Mouse (Mus musculus) adrenal gland, postnatal 36 days (tissue): ENCODE measurements around the gene Smo. TPM values are rescaled to one million over a fixed set of nuclear protein-coding genes. Genes with fewer than 3 reads are reported as not detected.
"Not testable (repeated sequence)": the region's sequence is repeated elsewhere in the genome, so short reads cannot be mapped to it uniquely, and the experiment has no call there.

Source experiments
- DNase-seq, 2 experiments: peaks; one replicate each; pipeline ENCODE4 v3.0.0; 2021; ENCODE audit warnings: mixed read lengths in 1 of 2
- total RNA-seq, 2 experiments: library from RNA; stranded (reverse); gene quantifications; 2 replicates each; pipeline ENCODE4 v1.2.3; 2021

The Smo gene
- total RNA-seq, 2 experiments from 2014 or later = 41.6 to 50.4 TPM

DNA sequence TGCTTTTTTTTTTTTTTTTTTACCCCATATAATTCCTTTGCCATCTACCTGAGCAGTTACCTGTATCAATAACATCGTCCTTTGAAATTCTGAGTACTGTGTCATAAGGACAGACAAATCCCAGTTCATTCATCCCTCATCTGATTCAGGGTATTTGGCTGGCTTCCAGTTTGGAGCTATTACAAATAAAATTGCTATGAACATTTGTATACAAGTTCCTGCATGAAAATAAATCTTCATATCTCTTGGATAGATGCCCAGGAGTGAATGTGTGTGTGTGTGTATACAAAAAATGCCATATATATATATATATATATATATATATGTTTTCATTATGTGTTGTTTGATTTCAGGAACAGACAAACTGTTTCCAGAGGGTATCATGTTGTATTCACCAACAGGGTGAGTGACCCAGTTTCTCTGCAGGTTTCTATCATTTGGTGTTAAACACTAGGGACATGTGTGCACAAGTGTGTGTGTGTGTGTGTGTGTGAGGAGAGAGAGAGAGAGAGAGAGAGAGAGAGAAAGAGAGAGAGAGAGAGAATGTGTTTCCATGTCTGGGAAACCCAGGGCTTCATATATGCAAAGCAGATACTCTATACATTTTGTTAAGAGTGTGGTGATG is 8.6 kb upstream of the Smo start:
- DNase-seq = peak in 1 of 2 experiments; percentile 23

DNA sequence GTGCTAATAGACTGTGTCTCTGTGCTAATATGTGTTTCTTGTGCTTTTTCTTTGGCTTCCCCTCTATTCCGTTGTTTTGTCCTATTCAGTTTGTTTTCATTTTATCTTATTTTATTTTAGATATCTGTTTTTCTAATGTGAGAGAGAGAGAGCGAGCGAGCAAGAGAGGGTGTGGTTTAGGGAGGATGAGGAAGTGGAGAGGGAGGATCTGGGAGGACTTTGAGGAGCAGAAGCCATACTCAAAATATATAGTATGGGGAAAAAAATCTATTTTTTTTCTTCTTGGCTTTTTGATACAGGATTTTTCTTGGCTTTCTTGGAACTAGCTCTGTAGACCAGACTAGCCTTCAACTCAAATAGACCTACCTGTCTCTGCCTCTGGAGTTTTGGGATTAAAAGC is 7.3 kb upstream of the Smo start:
- DNase-seq = no peak

DNA sequence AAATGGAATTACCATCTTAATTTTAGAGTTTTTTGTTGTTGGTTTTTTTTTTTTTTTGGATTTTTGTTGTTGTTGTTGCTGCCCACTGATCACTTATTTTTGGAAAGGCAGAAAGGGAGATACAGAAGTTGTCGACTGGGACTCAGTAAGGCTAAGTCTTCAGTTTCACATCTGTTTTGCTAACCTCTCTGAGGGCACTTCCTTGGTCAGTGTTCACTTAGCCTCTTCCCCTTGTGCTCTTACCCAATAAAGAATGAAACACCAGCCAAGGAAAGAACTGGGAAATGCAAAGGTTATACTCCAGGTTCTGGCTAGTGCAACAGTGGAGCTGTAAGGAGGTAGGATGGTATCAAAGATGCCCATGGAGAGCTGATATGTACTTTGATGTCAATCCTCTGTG is 5.8 kb upstream of the Smo start:
- no peak for DNase-seq

DNA sequence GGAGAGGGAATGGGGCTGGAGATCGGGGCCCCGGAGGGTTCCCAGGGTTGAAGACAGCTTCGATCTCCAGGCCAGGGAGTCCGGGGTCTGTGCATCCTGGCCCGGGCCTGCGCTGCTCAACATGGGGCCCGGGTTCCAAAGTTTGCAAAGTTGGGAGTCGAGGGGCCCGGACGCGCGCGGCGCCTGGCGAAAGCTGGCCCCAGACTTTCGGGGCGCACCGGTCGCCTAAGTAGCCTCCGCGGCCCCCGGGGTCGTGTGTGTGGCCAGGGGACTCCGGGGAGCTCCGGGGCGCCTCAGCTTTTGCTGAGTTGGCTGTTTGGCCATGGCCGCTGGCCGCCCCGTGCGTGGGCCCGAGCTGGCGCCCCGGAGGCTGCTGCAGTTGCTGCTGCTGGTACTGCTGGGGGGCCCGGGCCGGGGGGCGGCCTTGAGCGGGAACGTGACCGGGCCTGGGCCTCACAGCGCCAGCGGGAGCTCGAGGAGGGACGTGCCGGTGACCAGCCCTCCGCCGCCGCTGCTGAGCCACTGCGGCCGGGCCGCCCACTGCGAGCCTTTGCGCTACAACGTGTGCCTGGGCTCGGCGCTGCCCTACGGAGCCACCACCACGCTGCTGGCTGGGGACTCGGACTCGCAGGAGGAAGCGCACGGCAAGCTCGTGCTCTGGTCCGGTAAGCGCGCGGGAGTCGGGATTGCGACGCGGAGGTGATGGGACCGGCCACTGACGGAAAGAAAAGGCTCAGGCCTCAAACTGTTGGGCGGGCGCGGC is 567 bp downstream of the Smo start:
- peak; percentile 76 to 80 for DNase-seq

DNA sequence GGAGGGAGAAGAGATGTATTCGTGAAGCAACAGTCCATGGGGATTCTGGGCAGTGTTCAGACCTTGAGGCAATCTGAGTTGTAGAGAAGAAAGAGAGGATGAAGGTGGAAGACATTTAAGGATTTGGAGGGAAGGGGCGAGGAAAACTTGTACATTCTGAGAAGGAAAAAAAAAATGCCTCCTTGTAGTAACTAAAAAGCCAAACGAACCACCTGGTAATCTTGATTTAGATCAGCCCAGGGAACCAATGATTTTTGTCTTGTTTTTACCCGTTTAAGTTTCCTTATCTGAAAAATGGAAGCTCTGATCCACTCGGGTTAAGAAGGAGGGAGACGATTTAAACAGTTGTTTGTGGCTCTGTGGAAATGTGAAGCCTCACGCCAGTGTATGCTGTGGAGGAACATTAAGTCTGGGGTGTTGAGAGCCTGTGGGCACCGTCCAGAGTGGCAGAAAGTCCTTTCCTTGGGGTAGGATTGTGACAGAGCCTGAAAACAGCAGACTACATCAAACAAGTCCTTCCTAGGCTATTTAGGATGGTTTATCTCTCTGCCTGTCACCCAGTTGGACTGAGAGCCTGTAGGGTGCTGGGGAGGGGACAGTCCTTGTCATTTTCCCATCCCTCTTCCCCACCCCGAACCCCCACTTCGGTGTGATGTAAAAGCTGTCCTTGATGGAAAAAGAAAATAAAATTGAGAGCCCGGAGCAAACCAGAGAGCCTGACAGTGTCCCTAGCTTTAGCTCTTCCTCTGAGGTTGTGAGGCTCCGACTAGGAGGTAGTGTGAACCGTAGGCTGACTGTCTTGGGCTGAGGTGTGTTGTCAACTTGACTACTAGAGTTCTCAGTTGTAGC is 1.5 kb downstream of the Smo start:
- DNase-seq = peak in 1 of 2 experiments; percentile 23

DNA sequence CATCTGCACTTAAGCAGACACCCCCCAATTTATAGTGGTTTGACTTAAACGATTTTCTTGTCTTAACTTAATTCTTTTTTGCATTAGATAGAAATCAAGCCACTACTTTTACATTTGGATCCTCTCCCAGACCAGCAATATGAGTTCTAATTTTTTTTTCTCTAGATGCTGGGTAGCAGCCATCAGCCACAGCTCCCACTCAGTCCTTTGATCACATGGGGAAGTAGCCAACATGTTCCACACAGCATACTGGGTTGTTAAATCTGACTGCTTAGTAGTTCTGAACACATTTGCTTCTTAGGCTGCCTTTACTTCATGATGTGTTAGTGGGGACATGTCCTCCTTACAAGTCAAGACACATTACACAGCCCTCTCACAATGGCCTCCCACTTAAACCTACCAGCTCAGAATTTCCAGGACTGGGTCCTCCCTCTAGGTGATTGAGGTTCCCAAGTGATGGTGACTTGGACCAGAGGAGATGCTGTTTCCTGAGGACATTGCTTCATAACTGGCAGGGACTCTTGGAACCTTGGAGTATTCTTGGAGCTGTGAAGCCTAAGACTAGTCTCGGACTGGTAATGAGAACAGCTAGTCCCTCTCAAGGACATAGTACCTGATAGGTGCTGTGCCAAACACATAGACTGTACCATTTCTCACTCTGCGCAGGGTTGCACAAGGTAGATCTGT is 16.3 kb downstream of the Smo start:
- DNase-seq = no peak

DNA sequence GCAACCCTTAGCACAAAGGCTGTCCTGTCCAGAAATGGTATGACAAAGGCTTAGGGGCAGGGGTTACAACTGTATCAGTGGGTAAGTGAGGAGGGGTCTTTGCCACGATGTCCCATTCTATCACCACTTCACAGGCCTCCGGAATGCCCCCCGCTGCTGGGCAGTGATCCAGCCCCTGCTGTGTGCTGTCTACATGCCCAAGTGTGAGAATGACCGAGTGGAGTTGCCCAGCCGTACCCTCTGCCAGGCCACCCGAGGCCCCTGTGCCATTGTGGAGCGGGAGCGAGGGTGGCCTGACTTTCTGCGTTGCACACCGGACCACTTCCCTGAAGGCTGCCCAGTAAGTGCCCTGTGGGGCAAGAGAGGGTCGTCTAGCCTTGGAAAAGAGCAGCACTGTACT is 18.0 kb downstream of the Smo start:
- no peak for DNase-seq

DNA sequence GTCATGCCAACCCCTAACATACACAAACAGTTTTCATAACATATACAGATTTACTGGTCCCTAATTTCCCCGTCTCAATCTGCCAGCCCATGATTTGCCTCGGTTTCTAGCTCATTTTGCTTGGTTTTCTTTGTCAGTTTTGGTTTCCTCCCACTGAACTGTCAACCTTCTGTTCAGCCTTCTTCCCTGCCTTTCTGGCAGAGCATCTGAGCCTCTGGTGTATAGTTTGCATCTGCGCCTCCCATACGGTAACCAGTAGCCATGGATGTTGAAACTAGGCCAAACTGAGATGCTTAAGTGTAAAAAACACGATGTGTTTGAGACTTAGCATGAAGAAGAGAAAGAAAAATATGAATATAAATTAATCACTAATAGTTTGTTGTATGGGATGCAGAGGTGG is 20.7 kb downstream of the Smo start:
- no peak for DNase-seq

DNA sequence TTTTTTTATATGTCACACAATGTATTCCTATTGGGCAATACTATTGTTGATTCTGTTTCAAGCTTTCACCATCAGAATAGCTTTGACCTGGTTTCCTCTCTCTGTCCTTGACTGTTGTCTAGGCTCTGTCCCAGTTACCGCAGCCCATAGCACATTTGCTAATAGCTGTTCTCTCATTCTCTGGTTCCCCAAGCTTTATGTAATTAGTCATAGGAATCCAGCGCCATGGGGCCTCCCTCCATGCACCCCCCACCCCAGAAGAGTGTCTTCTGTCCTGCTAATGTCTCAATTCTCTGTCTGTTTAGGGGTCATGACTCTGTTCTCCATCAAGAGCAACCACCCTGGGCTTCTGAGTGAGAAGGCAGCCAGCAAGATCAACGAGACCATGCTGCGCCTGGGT is 21.2 kb downstream of the Smo start:
- DNase-seq = peak in 1 of 2 experiments; percentile 36

DNA sequence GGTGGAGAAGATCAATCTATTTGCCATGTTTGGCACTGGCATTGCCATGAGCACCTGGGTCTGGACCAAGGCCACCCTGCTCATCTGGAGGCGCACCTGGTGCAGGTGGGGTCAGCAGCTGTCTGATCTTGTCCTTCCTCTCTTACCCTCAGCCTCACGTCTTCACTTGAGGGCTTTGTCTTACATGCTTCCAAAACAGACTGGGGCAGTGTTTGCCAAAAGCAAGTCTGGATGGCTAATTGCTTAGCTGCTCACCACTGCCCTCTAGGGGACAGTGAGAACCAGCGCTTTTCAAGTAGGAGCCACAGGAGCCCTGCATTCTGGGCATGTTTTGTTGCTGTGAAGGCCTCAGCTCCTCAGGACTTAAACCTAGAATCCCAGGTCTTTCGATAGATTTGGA is 23.1 kb downstream of the Smo start:
- peak; percentile 71 to 83 for DNase-seq

DNA sequence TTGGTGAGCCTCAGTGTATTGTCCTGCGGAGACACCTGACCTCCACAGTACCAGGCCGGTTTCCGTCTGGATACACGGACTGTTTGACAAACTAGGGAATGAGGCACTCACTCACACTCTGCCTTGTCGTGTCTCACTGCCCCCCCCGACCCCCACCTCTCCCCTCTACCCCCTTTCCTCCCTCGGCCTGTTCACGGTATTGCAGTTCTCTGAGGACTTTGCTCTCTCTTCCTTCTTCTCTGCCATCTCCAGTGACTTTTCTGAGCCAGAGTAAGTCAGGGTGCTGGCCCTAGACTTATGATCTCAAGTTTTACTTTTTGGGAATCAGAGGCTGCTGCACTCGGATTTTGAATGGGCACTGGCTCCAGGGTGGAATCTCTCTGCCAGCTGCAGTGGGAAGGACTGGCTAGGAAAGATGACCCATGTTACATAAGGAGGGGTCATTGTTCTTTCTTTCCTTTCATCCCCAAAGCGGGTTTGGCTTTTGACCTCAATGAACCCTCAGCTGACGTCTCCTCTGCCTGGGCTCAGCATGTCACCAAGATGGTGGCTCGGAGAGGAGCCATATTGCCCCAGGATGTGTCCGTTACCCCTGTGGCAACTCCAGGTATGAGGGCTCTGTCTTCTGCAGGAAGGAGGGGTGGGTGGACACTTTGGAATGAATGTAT is 23.8 kb downstream of the Smo start:
- DNase-seq = no peak

DNA sequence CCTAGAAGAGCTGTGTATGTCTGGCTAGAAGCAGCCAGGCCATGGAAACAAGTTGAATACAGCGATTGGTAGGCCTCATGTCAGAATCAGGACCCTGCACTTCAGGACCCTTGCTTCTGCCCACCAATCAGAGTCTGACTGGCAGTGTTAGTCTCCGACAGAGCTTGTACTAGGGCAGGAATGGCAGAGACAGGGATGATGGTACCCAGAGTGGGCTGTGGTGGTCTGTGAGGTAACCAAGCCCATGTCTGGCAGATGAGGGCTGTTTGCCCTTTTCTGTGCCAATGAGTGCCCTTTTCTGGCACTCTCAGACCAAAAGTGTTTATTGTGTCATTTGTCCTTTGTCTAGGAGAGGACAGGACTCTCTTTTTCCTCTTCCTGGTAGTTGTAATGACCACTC is 25.1 kb downstream of the Smo start:
- DNase-seq = not testable (repeated sequence)

DNA sequence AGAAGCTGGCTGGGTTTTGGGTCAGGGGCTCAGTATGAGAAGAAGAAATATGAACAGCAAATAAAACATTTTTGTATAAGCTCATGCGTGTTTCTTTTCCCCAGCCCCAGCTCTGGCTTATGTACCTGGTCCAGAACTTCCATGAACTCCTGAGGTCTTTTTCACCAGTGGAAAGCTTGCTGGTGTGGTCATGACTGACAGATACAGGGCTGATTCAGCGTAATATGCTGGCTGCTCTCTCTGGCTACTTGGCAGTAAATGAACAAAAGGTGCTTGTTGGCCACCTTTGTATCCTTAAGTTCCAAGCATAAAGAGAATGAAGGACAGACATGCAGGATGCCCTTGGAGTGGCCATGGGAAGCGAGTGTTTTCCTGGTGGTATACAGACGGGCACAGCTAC is 26.0 kb downstream of the Smo start:
- no peak for DNase-seq

DNA sequence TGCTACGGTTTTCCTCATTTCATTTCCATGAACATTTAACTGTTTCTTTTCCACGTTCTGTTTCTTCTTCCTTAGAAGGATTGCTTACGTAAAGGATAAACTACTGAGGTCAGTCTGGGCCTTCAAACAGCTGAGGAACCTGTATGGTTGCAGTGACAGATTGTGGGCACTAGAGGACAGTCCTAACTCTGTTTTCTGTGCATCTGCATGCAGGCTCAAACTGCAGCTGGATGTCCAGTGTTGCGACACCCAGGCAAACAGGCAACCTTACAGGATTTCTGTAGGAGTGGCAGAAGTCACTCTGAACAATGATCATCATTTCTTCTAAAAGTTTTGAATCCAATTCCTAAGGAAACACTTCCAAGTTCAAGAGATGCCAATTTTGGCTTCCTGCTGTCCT is 27.2 kb downstream of the Smo start:
- DNase-seq = peak; percentile 47 to 54

DNA sequence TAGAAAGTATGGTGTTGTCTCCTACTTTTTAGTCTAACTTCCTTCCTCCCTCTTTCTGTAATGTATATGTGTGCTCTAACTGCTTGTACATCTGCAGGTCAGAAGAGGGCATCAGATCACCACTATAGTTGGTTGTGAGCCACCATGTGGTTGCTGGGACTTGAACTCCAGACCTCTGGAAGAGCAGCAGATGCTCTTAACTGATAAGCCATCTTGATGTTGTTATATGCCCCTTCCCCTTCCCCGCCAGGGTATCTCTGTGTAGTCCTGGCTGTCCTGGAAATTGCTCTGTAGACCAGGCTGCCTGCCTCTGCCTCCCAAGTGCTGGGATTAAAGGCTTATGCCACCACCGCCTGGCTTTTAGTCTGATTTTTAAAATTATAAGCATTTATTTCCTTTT is 31.6 kb downstream of the Smo start:
- DNase-seq = no peak

DNA sequence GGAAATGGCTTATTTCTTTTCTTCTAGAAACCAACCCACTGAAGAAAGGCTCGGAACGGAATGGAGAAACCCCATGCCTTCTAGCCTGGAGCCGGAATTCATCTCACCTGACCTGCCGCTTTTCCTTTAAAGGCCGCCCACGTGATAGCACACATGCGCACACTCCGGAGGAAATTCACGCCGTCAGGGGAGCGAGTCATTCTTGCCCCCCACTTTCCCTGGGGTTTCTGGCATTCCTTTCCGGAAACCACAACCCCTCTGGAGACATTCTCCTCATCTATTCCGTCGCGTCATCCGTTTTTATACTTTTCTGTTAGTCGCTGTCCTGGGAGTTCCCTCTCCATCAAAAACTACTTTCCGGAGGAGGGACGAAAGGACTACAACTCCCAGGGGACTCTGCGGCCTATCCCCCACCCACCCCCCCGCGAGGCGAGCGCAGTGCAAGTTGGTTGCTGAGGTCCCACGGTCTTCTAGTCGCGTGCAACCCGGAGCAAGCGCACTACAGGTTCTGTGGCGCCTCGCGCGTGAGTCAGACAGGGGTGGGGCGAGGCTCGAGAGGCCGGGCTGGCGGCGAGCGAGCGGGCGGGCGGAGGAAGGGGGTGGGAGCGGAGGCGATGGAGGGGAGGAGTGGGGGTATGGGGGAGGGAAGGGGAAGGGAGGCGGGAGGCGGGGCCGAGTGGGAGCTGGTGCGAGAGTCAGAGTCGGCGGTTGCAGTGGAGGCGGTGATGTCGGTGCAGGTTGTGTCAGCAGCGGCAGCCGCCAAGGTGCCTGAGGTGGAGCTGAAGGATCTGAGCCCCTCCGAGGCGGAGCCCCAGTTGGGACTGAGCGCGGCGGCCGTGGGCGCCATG is 32.7 kb downstream of the Smo start, which contains the start of gene Ahcyl2:
Gene Ahcyl2, plus strand, starts transcription at position 199 of the 848 bp plus-strand sequence.
- DNase-seq = peak; percentile 98 to 99

DNA sequence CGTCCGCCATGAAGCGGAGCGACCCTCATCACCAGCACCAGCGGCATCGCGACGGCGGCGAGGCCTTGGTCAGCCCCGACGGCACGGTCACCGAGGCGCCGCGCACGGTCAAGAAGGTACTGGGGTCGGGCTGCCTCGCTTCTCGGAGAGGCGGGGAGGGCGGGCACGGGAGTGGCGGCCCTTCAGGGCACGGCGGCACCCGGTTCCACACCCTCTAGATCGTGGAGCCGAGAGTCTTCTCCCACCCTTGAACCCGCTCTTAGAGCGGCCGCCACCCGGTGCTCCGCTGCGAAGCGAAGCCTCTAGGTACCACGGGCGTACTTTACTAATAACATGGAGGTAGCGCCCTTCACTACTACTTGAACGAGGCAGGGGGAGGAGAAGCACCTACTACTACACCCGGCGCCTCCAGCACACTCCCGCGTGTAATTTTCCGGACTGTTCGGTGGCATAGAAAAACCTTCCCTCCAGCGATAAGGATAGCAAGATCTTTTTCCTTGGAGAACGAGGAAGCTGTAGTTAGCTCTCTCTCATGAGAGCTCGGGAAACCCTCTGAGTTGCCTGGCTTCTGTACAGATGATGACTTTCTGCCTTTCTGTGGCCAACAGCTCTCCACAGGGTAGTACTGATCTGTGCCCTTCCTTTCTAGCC is 33.6 kb downstream of the Smo start:
- DNase-seq = peak; percentile 43 to 70

DNA sequence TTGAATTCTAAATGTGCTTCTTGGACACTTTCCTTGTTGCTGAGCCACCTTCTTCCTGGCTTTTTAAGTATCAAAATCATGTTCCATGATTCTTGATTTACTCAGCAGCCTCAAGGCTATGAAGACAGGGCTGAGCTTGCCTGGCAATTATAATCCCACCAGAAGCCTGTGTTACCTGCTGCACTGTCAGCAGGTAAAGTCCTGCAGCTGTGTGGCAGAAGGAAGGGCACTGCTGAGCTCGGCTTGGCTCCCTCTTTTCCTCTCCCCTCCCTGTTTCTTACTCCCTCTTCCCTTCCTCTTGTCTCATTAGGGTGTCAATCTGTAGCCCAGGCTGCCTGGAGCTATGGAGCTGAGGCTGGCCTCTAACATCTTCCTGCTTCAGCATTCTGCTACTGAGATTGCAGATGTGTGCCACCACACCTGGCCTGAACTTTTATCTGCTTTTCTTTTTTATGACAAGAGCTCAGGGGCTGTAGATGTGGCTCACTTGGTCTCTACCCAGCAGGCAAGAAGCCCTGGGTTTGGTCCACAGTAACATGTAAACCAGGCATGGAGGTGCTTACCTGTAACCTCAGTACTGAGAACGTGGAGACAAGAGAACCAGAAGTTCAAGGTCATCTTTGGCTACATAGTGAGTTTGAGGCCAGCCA is 35.5 kb downstream of the Smo start:
- no peak for DNase-seq

DNA sequence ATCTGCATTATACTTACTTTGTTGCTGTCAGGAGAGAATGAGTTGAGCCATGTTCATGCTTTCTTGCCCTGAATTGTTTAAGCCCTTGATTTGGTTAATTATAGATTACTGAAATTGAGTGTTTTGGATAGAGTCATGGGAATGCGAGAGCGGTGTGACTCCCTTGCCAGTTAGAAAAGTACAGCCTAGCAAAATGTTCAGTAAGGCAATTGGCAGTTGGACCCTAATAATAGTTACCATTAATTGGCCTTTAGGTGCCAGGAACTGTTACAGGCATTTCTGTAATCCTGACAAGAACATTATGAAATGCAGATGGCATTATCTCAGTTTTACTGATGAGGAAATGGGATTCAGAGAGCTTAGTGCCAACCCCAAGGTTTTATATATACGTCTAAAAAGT is 36.9 kb downstream of the Smo start:
- no peak for DNase-seq

DNA sequence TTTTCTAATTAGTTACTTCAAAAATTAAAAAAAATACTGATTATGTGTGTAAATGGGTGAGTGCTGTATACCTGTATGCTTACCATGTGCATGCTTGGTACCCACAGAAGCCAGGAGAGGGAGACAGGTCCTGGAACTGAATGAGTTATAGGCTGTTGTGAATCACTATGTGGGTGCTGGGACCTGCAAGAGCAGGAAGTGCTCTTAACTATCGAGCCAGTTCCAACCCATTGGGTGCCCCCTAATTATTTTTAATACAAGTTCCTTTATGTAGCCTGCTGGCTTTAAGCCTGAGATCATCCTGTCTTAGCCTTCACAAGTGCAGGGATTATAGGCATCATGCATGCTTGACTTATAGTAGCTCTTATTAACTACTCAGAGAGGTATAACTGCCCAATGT is 38.9 kb downstream of the Smo start:
- no peak for DNase-seq
